Mouse (Mus musculus) T-helper 1 cell (primary cell): ENCODE results near the gene Hsh2d.

Source experiments
- in situ Hi-C: fragments of 300-600 bp; cut with MboI, MseI; formaldehyde crosslinking; loops from one replicate; pipeline ENCODE4 v1.15.1; 2025; ENCODE audit warnings: high pct_unique_total_duplicates

Gene Hsh2d

DNA sequence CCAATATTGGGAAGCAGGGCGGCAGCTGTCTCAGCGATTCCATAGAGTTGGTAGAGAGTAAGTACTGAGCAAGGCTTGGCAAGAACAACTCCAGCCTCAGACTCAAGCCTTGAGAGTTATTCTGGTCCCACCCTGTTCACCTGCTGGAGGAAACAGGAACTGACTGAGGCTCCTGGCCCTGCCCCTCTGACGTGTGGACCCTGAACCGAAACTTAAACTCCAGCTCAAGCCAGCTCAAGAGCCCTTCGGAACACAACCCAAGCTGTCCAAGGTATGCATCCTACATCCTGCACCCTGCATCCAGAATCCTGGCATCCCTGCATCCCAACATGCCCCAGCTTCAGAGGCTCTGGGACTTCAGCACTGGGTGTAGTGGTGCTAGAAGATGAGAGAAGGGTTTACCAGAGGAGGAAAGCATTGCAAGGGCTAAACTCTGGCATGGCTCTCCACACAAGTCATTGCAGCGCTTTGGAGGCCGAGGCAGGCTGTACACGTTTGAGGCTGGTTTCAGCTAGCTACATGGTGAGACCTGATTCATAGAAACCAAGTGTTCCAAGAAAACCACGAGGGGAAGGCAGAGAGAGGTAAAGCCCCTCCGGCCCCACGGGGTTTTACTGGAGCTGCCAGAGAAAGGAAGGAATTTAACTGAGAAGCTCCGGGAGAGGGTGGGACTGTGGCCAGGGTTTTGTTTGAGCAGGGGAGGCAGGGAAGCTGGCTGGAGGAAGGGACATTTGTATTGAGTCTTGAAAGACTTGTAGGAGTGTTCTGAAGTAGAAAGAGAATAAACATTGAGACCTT lies at the start of gene Hsh2d:
Gene Hsh2d, plus strand, starts transcription at position 222 of the 798 bp plus-strand sequence.
- in situ Hi-C loops, result no loop called here

DNA sequence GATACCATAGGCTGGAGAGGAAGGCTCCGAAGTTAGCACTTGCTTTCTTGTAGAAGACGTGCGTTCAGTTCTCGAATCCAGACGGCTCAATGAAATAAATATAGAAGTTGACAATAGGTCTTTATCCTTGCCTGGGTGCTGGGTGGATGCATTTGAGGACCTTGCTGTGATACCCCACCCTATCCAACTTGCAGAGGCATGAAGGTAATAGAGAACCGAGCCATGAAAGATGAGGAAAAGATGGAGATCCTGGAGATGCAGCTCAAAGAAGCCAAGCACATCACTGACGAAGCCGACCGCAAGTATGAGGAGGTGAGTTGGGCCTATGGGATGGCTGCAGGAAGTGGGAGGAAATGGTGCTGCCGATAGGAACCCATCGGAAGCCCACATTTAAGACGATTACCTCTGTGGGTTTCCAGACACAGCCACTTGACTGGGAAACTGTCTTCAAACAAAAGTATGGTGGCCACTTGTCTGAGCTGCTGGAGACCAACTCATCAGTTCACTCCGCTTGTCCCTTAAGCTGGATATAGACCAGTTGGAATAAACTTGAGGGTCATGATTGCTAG lies 46.1 kb upstream of the Hsh2d start:
- in situ Hi-C loops, result no loop called here

- in situ Hi-C loops, result no loop called here
Measured at GRCm38 (mm10) chr8:72144345-72144975, 45.0 kb upstream of the Hsh2d start.

GRCm38 (mm10) chr8:72145511-72145910 lies 43.9 kb upstream of the Hsh2d start:
- in situ Hi-C loops, result no loop called here

- in situ Hi-C loops, result no loop called here
Measured at GRCm38 (mm10) chr8:72146056-72146455, 43.4 kb upstream of the Hsh2d start.

DNA sequence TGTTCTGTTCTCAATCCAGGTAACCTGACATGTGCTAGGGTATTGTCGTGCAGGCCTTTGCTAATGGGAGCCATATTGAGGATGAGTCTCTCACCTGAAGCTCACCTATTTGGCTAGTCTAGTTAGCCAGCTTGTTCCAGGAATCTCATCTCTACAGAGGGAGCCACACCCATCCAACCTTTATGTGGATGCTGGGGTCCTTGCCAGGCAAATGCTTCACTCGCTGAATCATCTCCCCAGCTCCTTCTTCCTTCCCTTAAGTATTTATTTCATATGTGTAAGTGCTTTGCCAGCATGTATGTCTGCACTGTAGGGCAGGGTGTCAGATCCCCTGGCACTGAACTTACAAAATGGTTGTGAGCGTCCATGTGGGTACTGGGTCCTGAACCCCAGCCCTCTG lies 42.9 kb upstream of the Hsh2d start:
- in situ Hi-C loops, result no loop called here

DNA sequence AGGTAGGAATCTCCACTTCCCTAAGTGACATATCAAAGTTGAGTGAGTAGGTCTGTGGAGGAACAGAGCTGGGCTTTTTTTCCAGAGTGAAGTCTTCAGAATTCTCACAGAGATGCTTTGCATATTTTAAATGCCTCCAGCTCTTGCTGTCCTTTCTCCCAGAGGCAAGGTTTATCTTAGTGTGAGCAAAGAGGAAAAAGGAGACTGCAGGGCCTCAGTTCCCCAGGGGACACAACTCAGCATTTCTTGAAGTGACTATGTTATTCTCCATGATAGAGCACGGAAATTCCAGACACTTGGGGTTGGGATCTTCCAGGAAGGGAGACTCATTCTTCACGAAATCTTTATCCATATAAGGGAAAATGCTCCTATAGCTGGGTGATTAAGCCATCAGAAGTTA lies 42.2 kb upstream of the Hsh2d start:
- in situ Hi-C loops, result no loop called here

DNA sequence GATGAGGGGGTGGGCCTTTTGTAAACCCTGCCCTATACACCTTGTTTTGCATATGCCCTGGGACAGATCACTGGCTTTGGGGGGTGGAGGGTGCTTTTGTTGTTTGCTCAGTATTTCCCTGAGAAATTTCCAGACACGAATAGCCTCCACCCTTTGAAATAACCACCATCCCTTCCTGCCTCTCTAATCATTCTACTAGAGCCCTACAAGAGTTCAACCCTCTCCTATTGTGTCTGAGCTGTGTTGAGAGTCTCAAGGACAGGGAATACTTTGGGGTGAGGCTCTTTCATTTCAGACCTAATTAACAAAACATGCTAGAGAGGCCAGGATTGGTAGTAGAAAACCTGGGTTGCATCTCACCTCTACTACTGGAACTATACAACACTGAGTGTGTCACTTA lies 40.4 kb upstream of the Hsh2d start:
- in situ Hi-C loops, result no loop called here

- in situ Hi-C loops, result no loop called here
Measured at GRCm38 (mm10) chr8:72151418-72152078, 37.9 kb upstream of the Hsh2d start.

DNA sequence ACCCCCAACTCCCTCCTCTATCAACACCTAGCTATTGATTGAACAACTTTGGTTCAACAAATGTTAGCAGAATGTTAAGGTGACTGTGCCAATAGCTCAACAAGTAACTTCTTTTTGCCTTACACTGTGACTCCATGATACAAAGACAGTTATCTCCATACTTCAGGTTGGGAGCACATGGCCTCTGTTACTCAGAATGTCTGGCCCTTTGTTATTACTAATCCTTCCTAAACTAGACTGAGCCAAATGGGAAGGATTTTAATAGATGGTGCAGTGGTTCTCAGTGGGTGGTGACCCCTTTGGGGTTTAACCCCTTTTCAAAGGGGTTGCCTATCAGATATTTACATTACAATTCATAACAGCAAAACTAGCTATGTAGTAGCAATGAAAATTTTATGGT lies 36.1 kb upstream of the Hsh2d start:
- in situ Hi-C loops, result no loop called here

GRCm38 (mm10) chr8:72158096-72158495 lies 31.3 kb upstream of the Hsh2d start:
- in situ Hi-C loops, result no loop called here

DNA sequence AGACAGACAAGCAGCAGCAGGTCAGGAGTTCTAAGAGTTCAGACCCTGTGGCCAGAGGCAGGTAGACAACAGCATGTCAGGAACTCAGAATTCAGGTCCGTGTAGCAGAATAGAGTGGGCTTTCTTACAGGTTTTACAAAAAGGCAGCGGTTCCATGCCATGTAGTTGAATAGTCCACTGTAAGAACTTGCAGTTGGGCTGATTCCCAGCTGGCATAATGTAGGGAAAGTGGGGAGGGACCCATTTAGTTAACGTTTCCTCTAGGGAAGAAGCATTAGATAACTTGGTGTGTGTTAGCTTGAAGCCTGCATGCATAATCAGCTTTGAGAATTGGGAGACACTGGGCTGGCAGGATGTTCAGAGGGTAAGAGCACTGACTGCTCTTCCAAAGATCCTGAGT lies 30.7 kb upstream of the Hsh2d start:
- in situ Hi-C loops, result no loop called here

GRCm38 (mm10) chr8:72160007-72160406 lies 29.4 kb upstream of the Hsh2d start:
- in situ Hi-C loops, result no loop called here

DNA sequence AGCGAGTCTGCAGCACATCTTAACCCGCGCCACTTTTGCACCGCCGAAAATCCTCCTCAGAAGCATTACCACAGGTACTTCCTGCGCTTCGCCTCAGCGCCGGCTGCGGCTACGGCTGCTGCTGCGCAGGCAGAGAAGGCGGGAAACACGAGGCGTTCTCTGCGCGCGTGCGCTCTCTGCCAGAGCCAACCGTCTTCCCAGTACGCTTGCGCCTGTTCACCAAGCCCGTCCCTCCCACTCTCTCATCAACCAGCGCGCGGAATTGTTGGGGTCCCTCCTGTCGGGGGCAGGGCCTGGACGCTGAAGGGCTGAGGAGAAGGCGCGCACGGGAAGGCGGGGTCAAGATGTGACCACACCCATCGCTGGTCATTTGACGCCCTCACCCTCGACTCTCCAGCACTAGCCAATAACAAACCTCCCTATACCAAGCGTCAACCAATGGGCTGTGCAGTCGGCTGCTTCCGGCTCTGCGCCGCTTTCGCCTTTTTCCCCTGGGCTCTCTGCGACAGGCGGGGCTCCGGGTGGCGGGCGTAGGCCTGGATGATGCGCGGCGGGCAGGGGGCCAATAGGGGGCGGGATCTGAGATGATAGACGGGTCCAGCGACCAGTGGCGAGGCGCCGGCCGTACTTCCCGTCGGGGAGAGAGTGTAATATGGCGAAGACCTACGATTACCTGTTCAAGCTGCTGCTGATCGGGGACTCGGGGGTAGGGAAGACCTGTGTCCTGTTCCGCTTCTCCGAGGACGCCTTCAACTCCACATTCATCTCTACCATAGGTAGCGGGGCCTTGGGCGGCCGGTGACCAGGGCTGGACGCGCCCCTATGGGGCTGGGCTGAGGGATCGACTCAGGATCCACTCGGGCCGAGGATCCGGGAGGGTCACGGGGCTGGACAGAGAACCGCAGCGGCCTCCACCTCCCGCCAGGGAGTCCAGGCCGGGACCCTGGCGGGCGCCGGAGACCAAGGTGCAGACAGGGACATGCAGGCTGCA lies 28.4 kb upstream of the Hsh2d start, which contains the start of gene Rab8a:
Gene Rab8a, plus strand, starts transcription at position 494 of the 991 bp plus-strand sequence.
- in situ Hi-C loops, result no loop called here

DNA sequence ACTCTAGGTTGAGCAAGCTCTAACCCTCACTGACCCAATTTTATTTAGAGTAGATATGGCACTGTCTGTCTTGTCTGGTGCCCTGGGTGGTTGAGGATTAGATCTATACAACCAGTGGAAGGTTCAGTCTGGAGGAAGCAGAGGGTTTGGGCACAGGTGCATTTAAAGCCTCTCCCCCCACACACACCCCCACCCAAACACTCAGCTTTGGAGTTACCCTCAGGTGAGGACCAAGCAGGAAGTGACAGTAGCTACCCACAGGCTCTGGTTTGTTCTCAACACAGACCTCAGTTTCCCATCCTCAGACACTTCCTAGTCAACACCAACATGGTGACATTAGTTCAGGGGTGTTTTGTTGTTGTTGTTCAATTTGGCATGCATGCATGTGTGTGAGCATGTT lies 26.6 kb upstream of the Hsh2d start:
- in situ Hi-C loops, result no loop called here

DNA sequence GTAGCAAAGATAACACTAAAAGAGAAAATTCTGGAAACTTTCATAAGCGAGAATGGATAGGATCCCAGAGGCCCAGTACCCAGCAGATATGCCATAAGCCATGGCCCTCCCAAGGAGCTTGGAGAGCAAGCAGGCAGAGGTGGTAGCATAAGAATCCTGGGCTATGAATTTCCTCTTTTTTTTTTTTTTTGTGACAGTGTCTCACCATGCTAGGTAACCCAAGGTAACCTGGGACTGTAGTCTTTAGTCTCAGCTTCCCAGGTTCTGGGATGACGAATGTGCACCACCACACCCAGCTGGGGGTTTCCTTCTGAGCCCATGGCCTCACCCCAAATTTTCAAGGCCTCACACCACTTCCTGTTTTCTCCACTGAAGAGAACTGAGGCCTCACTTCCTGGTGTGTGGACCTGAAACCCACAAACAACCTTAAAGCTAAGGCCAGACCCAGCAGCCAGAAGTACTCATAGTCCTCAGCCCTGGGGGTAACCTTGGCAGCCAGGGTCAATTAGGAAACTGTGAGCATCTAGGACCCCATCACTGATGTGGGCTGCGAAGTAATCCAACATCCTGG lies 20.3 kb upstream of the Hsh2d start:
- in situ Hi-C loops, result no loop called here

DNA sequence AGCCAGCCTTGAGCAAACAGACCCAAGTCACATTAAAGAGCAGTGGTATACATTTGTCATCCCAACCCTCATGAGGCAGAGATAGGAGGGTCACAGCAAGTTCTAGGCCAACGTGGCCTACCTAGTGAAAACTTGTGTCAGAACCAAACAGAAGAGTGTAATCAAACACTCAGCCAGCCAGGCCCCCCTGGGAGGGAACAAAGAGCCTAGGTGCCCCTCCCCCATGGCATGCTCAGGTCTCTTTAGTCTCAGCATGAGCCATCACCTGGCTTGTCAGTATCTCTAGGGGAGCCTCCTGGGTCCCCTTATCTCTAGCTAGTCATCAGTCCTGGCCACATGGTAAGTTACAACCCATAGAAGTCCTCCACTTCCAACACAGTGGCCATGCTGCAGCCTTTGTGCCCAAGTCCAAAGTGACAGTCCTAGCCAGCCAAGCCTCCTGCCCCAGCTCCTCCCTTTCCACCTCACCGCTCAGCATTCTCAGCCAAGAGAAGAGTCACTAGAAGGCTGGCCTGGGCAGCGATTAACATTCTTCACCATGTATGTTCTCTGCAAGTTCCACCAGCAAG lies 19.7 kb upstream of the Hsh2d start:
- in situ Hi-C loops, result no loop called here

GRCm38 (mm10) chr8:72177346-72177925 lies 12.0 kb upstream of the Hsh2d start:
- in situ Hi-C loops, result loop anchor here (5.0 kb wide), 3 partner anchors 35 to 190 kb away; partner anchors contain the start of genes Ap1m1, Cib3 and Gm11034

DNA sequence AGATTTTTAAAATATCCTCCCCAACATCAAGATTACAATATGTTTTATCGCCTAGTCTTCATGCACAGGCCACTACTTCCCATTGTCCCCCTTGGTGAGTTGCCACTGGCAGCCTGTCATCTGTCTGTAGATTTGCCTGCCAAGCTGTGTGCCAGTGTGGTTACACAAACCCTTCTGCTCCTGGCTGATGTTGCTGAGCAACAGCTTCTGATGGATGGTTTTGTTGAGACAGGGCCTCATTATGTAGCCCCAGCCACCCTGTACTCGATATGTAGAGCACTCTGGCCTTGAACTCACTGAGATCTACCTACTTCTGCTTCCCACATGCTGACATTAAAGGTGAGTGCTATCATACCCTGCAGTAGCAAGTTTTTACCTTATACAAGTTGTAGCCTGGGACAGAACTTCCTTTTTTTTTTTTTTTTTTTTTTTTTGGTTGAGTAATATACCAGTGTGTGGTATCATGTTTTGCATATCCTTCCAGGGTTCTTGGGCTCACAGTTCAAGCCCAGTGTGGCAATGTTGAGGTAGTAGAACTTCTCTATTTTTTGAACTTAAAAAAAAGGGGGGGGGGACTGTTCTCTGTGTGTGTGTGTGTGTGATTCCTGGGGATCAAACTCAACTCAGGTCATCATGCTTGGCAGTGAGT lies 5.8 kb upstream of the Hsh2d start:
- in situ Hi-C loops, result no loop called here
